Mouse (Mus musculus) monocyte, adult 2 months (primary cell): ENCODE measurements around the gene Cdh20.

ENCODE experiments used
- DNase-seq, 2 experiments: peaks; one replicate each; pipeline ENCODE4 v3.0.0; 2022; ENCODE audit warnings: low spot score in 2 of 2, low read depth in 1 of 2

The Cdh20 gene

GRCm38 (mm10) chr1:105012616-105013015 lies 244.3 kb downstream of the Cdh20 start:
- DNase-seq: no peak

GRCm38 (mm10) chr1:105013291-105013690 lies 245.0 kb downstream of the Cdh20 start:
- DNase-seq: no peak

- no peak for DNase-seq
Measured at GRCm38 (mm10) chr1:105041668-105042067, 273.3 kb downstream of the Cdh20 start.
